Mouse (Mus musculus) hindbrain, embryonic 16.5 days (tissue): Measurements from ENCODE around the gene Per1. TPM values are rescaled to one million over a fixed set of nuclear protein-coding genes. Genes with fewer than 3 reads are reported as not detected.
A peak's percentile ranks its signal among the peaks of the same experiment; 100 is the strongest.

Experiments used
- ATAC-seq: fragments of 200-750 bp; cut with Nextera tagmentation; 2 replicates; pipeline ENCODE4 v1.8.0; 2017; ENCODE audit warnings: moderate TSS enrichment, moderate library complexity
- H3K27ac ChIP-seq: fragments of 300-500 bp; sonication (generic); 2 replicates; pipeline ENCODE4 v1.5.1; 2014; ENCODE audit warnings: low read depth, mild to moderate bottlenecking, control low read depth, low read length, moderate library complexity
- H3K27me3 ChIP-seq: fragments of 300-500 bp; sonication (generic); replicated peaks from 2 replicates; pipeline ENCODE4 v1.6.1; 2014; ENCODE audit warnings: low read length; ENCODE audit not compliant: control insufficient read depth, insufficient read depth
- H3K36me3 ChIP-seq: fragments of 300-500 bp; sonication (generic); 2 replicates; pipeline ENCODE4 v1.6.1; 2014; ENCODE audit warnings: mild to moderate bottlenecking, low read length, moderate library complexity, mixed read lengths; ENCODE audit not compliant: control insufficient read depth, insufficient read depth
- H3K4me1 ChIP-seq: fragments of 300-500 bp; sonication (generic); 2 replicates; pipeline ENCODE4 v1.6.1; 2014; ENCODE audit warnings: low read depth, low read length; ENCODE audit not compliant: control insufficient read depth, insufficient read depth
- H3K4me2 ChIP-seq: fragments of 300-500 bp; sonication (generic); 2 replicates; pipeline ENCODE4 v1.6.1; 2014; ENCODE audit warnings: mild to moderate bottlenecking, low read length, control low read depth, moderate library complexity
- H3K4me3 ChIP-seq: fragments of 300-500 bp; sonication (generic); 2 replicates; pipeline ENCODE4 v1.5.1; 2014; ENCODE audit warnings: mild to moderate bottlenecking, low read length, control low read depth, moderate library complexity
- H3K9ac ChIP-seq: fragments of 300-500 bp; sonication (generic); 2 replicates; pipeline ENCODE4 v1.6.1; 2014; ENCODE audit warnings: low read depth, mild to moderate bottlenecking, control low read depth, low read length, moderate library complexity
- H3K9me3 ChIP-seq: fragments of 300-500 bp; sonication (generic); 2 replicates; pipeline ENCODE4 v1.6.1; 2014; ENCODE audit warnings: mild to moderate bottlenecking, low read length, moderate library complexity; ENCODE audit not compliant: control insufficient read depth
- WGBS: fragments of 180-500 bp; shearing (Covaris S2); extraction: QIAGEN DNeasy Blood & Tissue Kit; methylation state at CpG from one replicate; pipeline ENCODE4 v1.1.7; 2014; 5-methylcytosine and 5-hydroxymethylcytosine counted together
- polyA plus RNA-seq: library from polyadenylated mRNA; unstranded; fragments of >200 nt; fragmentation: Nextera tagmentation; extraction: Ambion mirVana; gene quantifications from 2 replicates; pipeline ENCODE4 v1.2.1, GENCODE M21; 2015

The Per1 gene
- polyA plus RNA-seq, 1 experiment from 2014 or later, result 11.1 TPM

DNA sequence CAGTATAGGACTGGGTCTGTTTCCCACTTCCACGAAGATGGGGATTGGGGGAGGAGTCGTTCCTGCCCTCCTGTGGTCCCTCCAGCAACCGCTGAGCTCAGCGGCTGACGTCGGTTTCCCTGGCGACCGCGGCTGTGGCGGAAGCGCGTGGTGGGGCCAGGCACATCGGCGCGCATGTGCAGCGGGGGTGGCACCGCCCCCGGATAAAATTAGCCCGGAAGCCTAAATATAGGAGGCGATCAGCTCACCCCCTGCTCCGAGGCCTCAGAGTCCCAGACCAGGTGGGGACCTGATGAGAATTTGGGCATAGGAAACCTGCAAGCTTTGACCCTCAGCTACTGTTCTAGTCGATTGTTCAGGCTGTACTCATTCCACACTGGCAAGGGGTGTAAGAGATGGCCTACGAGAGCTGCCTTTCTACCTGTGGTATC, 4.9 kb downstream of the Per1 start:
- peak overlapping the region; percentile 73 for H3K9ac ChIP-seq
- no peaks in the 10 kb centered on the region for H3K9me3 ChIP-seq
- peak overlapping the region; percentile 57 for H3K4me3 ChIP-seq
- ATAC-seq, result peak; percentile 21
- peak overlapping the region; percentile 81 for H3K27ac ChIP-seq
- peak overlapping the region; percentile 93 for H3K4me2 ChIP-seq
- peaks cover 27% of the 10 kb centered on the region for H3K36me3 ChIP-seq
- no peaks in the 10 kb centered on the region for H3K27me3 ChIP-seq
- peaks cover 41% of the 10 kb centered on the region for H3K4me1 ChIP-seq
- 1% methylated on average over 23 of the region's 23 CpGs for WGBS

GRCm38 (mm10) chr11:69100639-69101360, 5.8 kb downstream of the Per1 start:
- Histone ChIP-seq H3K36me3 (peaks cover 34% of the 10 kb centered on the region), H3K4me1 (peaks cover 36% of the 10 kb centered on the region), H3K27me3 (no peaks in the 10 kb centered on the region), H3K9ac (peak overlapping the region; percentile 73), H3K27ac (no peak overlapping the region), H3K4me2 (peak overlapping the region; percentile 93), H3K9me3 (no peaks in the 10 kb centered on the region), H3K4me3 (peak overlapping the region; percentile 57)
- no peak for ATAC-seq
- 91% methylated on average over 20 of the region's 20 CpGs for WGBS

- no peak overlapping the region for H3K27ac ChIP-seq
- WGBS, result 93% methylated on average over 21 of the region's 21 CpGs
- H3K9me3 ChIP-seq, result no peaks in the 10 kb centered on the region
- H3K4me2 ChIP-seq, result no peak overlapping the region
- no peak for ATAC-seq
- peaks cover 36% of the 10 kb centered on the region for H3K36me3 ChIP-seq
- H3K4me3 ChIP-seq, result no peak overlapping the region
- no peaks in the 10 kb centered on the region for H3K27me3 ChIP-seq
- no peak overlapping the region for H3K9ac ChIP-seq
- H3K4me1 ChIP-seq, result peaks cover 29% of the 10 kb centered on the region
These were observed 6.8 kb downstream of the Per1 start for GRCm38 (mm10) chr11:69101604-69102402.

DNA sequence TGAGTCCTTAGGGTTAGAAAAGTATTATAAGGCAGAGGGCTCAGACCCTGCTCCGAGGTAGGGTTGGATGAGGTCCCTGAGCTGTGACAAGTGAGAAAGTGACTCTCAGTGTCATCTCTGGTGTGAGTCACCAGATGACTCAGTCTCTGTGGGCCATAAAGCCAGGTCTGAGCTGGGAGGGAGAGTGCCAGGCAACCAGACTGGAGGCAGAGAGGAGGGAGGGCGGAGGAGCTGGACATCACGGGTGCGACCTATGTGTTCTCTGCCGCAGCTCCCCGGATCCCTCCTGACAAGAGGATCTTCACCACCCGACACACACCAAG, 7.3 kb downstream of the Per1 start:
- Histone ChIP-seq H3K36me3 (peaks cover 38% of the 10 kb centered on the region), H3K9me3 (no peaks in the 10 kb centered on the region), H3K4me2 (no peak overlapping the region), H3K4me1 (peaks cover 24% of the 10 kb centered on the region), H3K27ac (no peak overlapping the region), H3K9ac (no peak overlapping the region), H3K27me3 (no peaks in the 10 kb centered on the region), H3K4me3 (no peak overlapping the region)
- ATAC-seq, result no peak
- WGBS, result 89% methylated on average over 7 of the region's 7 CpGs

DNA sequence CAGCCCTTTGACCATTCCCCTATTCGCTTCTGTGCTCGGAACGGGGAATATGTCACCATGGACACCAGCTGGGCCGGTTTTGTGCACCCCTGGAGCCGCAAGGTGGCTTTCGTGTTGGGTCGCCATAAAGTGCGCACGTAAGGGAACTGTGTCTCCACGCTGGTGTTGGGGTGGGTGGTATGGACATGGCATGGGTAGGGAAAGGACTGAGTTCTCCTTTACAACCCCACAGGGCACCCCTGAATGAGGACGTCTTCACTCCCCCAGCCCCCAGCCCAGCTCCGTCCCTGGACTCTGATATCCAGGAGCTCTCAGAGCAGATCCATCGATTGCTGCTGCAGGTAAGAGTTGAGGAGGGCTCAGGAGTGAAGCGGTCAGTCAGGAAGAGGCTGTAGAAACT, 8.1 kb downstream of the Per1 start:
- Histone ChIP-seq H3K9ac (no peak overlapping the region), H3K27ac (no peak overlapping the region), H3K27me3 (no peaks in the 10 kb centered on the region), H3K4me1 (peaks cover 16% of the 10 kb centered on the region), H3K9me3 (no peaks in the 10 kb centered on the region), H3K4me2 (no peak overlapping the region), H3K4me3 (no peak overlapping the region), H3K36me3 (peaks cover 41% of the 10 kb centered on the region)
- no peak for ATAC-seq
- WGBS, result 94% methylated on average over 14 of the region's 14 CpGs

DNA sequence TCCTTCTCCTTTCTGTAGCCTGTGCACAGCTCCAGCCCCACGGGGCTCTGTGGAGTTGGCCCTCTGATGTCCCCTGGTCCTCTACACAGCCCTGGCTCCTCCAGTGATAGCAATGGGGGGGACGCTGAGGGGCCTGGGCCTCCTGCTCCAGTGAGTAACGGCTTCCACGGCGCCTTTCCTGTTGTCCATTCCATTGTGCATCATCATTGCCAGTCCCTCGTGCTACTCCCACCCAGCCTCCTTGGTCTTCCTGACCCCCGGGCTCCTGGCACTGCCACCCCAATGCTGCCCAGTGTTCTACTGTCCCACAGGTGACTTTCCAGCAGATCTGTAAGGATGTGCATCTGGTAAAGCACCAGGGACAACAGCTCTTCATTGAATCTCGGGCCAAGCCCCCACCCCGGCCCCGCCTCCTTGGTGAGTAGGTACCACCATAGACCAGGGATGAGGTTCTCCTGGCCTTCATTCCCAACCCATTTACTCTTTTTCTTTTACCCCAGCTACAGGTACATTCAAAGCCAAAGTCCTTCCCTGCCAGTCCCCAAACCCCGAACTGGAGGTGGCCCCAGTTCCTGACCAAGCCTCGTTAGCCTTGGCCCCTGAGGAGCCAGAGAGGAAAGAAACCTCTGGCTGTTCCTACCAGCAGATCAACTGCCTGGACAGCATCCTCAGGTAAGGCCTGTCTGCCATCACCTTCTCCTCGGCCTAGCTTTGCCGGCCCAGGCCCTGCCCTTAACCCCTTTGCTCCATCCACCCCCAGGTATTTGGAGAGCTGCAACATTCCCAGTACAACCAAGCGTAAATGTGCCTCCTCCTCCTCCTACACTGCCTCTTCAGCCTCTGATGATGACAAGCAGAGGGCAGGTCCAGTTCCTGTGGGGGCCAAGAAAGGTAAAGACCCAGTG, 8.8 kb downstream of the Per1 start:
- Histone ChIP-seq H3K9ac (no peak overlapping the region), H3K4me2 (no peak overlapping the region), H3K4me1 (peaks cover 11% of the 10 kb centered on the region), H3K27me3 (no peaks in the 10 kb centered on the region), H3K4me3 (no peak overlapping the region), H3K36me3 (peaks cover 44% of the 10 kb centered on the region), H3K27ac (no peak overlapping the region), H3K9me3 (no peaks in the 10 kb centered on the region)
- WGBS, result 92% methylated on average over 15 of the region's 15 CpGs
- ATAC-seq, result no peak

- no peaks in the 10 kb centered on the region for H3K27me3 ChIP-seq
- WGBS, result 89% methylated on average over 14 of the region's 14 CpGs
- H3K27ac ChIP-seq, result no peak overlapping the region
- H3K4me2 ChIP-seq, result no peak overlapping the region
- ATAC-seq, result no peak
- H3K36me3 ChIP-seq, result peaks cover 47% of the 10 kb centered on the region
- H3K9ac ChIP-seq, result no peak overlapping the region
- H3K4me3 ChIP-seq, result no peak overlapping the region
- peaks cover 8% of the 10 kb centered on the region for H3K4me1 ChIP-seq
- H3K9me3 ChIP-seq, result no peaks in the 10 kb centered on the region
These were observed 9.5 kb downstream of the Per1 start for GRCm38 (mm10) chr11:69104487-69104886.

- no peak for ATAC-seq
- 92% methylated on average over 6 of the region's 6 CpGs for WGBS
- no peak overlapping the region for H3K9ac ChIP-seq
These were observed 10.2 kb downstream of the Per1 start for GRCm38 (mm10) chr11:69105227-69105626.

GRCm38 (mm10) chr11:69105796-69106195, 10.8 kb downstream of the Per1 start:
- WGBS, result 100% methylated on average over 2 of the region's 2 CpGs
- Histone ChIP-seq H3K4me2 (no peak overlapping the region), H3K27me3 (no peaks in the 10 kb centered on the region), H3K4me1 (no peaks in the 10 kb centered on the region; the same call in 1 of the 2 replicates), H3K9me3 (no peaks in the 10 kb centered on the region), H3K36me3 (peaks cover 47% of the 10 kb centered on the region), H3K4me3 (no peak overlapping the region), H3K27ac (no peak overlapping the region), H3K9ac (no peak overlapping the region)
- ATAC-seq, result no peak

More at GRCm38 (mm10) chr11:69105227-69105626, 10.2 kb downstream of the Per1 start:
- H3K4me3 ChIP-seq, result no peak overlapping the region
- H3K9me3 ChIP-seq, result no peaks in the 10 kb centered on the region
- H3K27ac ChIP-seq, result no peak overlapping the region
- peaks cover 5% of the 10 kb centered on the region for H3K4me1 ChIP-seq
- H3K4me2 ChIP-seq, result no peak overlapping the region
- peaks cover 47% of the 10 kb centered on the region for H3K36me3 ChIP-seq
- H3K27me3 ChIP-seq, result no peaks in the 10 kb centered on the region
